Mouse (Mus musculus) frontal cortex, postnatal 36 days (tissue): Measurements from ENCODE around the gene Gm5615.

Experiments used
- DNase-seq, 2 experiments: peaks; one replicate each; pipeline ENCODE4 v3.0.0; 2022; ENCODE audit warnings: low spot score in 2 of 2

Gene Gm5615

GRCm38 (mm10) chr9:36541863-36542262 lies at the start of gene Gm5615:
Gene Gm5615 (minus strand): TSS chr9:36541963.
- DNase-seq: no peak

DNA sequence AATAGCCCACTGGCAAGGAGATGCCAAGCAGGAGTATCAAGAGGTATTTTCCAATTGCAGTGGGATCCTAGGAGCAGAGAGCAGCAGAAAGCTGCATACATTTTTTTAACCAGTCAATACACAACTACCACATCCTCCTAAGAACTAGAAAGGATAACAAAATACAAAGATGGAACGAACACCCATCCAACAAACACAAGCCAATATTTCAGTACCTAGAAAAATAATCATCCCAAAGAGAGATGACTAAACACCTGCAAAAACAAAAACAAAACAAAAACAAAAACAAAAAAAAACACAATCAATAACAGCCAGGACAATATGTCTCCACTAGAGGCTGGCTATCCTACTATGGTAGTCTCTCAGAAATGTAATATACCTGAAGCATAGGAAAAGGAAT lies 40.8 kb upstream of the Gm5615 start, which contains the start of gene Gm17689:
Gene Gm17689, minus strand, starts transcription at position 101 of the 400 bp plus-strand sequence.
- DNase-seq: no peak

DNA sequence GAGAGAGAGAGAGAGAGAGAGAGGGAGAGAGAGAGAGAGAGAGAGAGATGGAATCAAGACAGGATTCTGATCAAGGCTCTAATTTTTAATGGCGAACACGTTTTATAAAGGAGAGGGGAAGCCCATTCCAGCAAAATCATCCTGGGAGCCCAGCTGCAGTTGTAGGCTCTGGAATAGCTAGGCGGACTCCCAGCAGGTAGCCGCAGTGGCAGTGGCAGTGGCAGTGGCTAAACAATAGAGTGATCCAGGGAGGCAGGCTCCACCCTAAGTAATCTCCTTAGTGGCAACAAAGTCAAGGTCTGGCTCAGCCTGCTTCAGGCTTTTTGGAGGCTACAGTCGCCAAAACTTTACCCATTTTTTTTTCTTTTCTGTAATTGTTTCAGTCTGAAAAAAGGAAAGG lies 37.6 kb downstream of the Gm5615 start:
- no peak for DNase-seq

DNA sequence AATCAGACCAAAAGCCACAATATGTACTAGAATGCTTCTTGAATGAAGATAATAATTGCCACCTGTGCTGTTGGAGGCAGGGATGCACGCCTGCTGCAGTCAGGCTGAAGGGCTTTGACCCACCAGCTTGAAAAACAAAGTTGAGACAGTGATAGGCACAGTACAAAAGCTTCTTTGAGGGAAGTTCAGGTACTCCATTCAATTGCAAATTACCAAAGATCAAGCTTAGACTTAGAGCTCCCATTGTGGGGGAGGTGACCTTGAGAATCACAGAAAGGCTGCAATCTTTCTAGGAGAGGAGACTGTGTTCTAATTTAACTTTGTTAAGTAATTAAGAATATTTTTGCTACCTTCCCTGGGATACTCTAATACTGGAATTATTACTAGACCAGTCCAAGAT lies 45.9 kb downstream of the Gm5615 start:
- DNase-seq: no peak

- DNase-seq: no peak
Observed at GRCm38 (mm10) chr9:36494501-36495220, 47.1 kb downstream of the Gm5615 start.
